Mouse (Mus musculus) layer of hippocampus, postnatal 25 days (tissue): Measurements from ENCODE around the gene Pold2. TPM values are rescaled to one million over a fixed set of nuclear protein-coding genes. Genes with fewer than 3 reads are reported as not detected.

Source experiments
- DNase-seq, 2 experiments: peaks; one replicate each; pipeline ENCODE4 v3.0.0; 2022; ENCODE audit warnings: mixed read lengths in 2 of 2, low spot score in 1 of 2; ENCODE audit errors: extremely low spot score in 1 of 2
- total RNA-seq, 2 experiments: library from RNA; stranded (reverse); gene quantifications; 2 replicates each; pipeline ENCODE4 v1.2.3; 2021

Gene Pold2
- total RNA-seq, 2 experiments from 2014 or later, result 21.2 to 21.9 TPM

GRCm38 (mm10) chr11:5834506-5834905, 43.6 kb downstream of the Pold2 start:
- no peak for DNase-seq

- no peak for DNase-seq
Observed at GRCm38 (mm10) chr11:5829327-5829726, 48.8 kb downstream of the Pold2 start.

- no peak for DNase-seq
Observed at GRCm38 (mm10) chr11:5828509-5829191, 49.4 kb downstream of the Pold2 start.

GRCm38 (mm10) chr11:5827931-5828330, 50.2 kb downstream of the Pold2 start:
- no peak for DNase-seq

- no peak for DNase-seq
Observed at GRCm38 (mm10) chr11:5825432-5825831, 52.7 kb downstream of the Pold2 start.

Other genes with a start within 250 kb of the Pold2 start
- gene Mrps24, start 162.6 kb downstream of the Pold2 start, total RNA-seq, result 10 to 100 TPM; 67.7 to 79.1 TPM
- 10 to 100 TPM; 64.7 to 68.7 TPM for gene Urgcp, start 115.9 kb downstream of the Pold2 start, total RNA-seq
- gene Dbnl, start 89.8 kb downstream of the Pold2 start, total RNA-seq, result 10 to 100 TPM; 82.2 to 82.7 TPM
- 10 to 100 TPM; 16.4 to 17.2 TPM for gene Pgam2, start 74.6 kb downstream of the Pold2 start, total RNA-seq
- 10 to 100 TPM; 10.0 to 14.5 TPM for gene Polm, start 40.3 kb downstream of the Pold2 start, total RNA-seq
- gene Aebp1, start 16.3 kb downstream of the Pold2 start, total RNA-seq, result 1 to 10 TPM; 6.0 to 6.1 TPM
- gene Myl7, start 20.5 kb upstream of the Pold2 start, total RNA-seq, result not detected
- gene Gck, start 71.8 kb upstream of the Pold2 start, total RNA-seq, result 1 to 10 TPM; 1.8 to 3.9 TPM
- 10 to 100 TPM; 70.2 to 73.0 TPM for gene Ykt6, start 77.4 kb upstream of the Pold2 start, total RNA-seq
- gene Camk2b, start 188.1 kb upstream of the Pold2 start, total RNA-seq, result 1,000 to 10,000 TPM; 1,142 to 1,238 TPM